Mouse (Mus musculus) stomach, postnatal 0 days (tissue): ENCODE data around the gene Rbm33.

Source experiments
- CTCF ChIP-seq: IDR thresholded peaks from 2 replicates; pipeline ENCODE4 v1.5.1; 2016; ENCODE audit warnings: antibody characterized with exemption, low read depth, mild to moderate bottlenecking, moderate library complexity
- EP300 ChIP-seq: optimal IDR thresholded peaks from 2 replicates; pipeline ENCODE3; 2016; ENCODE audit warnings: antibody characterized with exemption

DNA sequence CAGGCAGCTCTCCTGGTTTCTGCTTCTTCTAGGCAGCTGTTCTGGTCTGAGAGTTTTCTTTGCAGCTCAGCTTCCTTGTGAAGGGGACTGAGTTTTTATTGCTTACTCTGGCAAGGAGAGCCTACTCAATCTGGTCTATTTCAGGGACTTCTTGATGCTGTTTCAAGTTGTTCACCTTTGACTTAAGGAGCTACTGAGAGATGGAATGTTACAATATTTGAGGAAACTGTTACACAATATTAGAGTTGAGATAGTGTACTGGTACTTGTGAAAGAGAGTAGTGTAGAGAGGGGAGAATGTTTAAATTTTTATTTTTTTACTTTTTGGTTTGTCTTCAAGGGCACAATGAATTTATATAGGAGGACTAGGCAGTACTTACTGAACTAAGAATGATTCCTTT lies 53.9 kb downstream of the Rbm33 start:
- TF ChIP-seq CTCF (no peak), EP300 (no peak)
